In genomic region chr17:47814496-47814895, GRCm38 (mm10) we compare ENCODE assay signal across 10 mouse cellular contexts. TPM values are rescaled to one million over a fixed set of nuclear protein-coding genes. Genes with fewer than 3 reads are reported as not detected.
DNase-seq lines count a peak whose midpoint lies in the region; ATAC-seq and TF ChIP-seq lines count a peak whose summit lies in the region.
"Had no signal": no experiment of that assay in that cellular context is flagged by ENCODE, and none has a peak within 500 bp of the region (broad histone marks: within the 10 kb centered on the region; RNA-seq: fewer than 3 reads in every experiment).

No protein-coding gene starts in this region.

- H3K27me3 ChIP-seq in kidney, embryonic 16.5 days (ENCODE audit: insufficient read depth, low read length) = peaks cover 22% of the 10 kb centered on the region
- H3K27me3 ChIP-seq in kidney, adult 2 months (replicated peaks; ENCODE audit: control insufficient read depth, insufficient read depth, low read length) = no peaks in the 10 kb centered on the region
- no peaks in the 10 kb centered on the region for H3K27me3 ChIP-seq in embryonic facial prominence, embryonic 10.5 days (replicated peaks; ENCODE audit: low read depth, poor library complexity, severe bottlenecking)
- H3K27me3 ChIP-seq in limb, embryonic 10.5 days (ENCODE audit: low read depth, poor library complexity, severe bottlenecking) = peaks cover 31% of the 10 kb centered on the region; the same call in 1 of the 2 replicates

- no peak overlapping the region for H3K4me2 ChIP-seq in kidney, embryonic 16.5 days (replicated peaks; ENCODE audit: low read depth, low read length)

- no peak overlapping the region for H3K4me3 ChIP-seq in kidney, embryonic 16.5 days (ENCODE audit: low read length)
- no peak overlapping the region for H3K4me3 ChIP-seq in kidney, adult 2 months (ENCODE audit: insufficient read depth, low read depth, low read length)
- 0 out of 2 replicates have a peak overlapping the region, but pooled peaks have one; percentile 2 for H3K4me3 ChIP-seq in embryonic facial prominence, embryonic 10.5 days
- no peak overlapping the region for H3K4me3 ChIP-seq in limb, embryonic 10.5 days

- H3K9me3 ChIP-seq in kidney, embryonic 16.5 days (ENCODE audit: low read length) = no peaks in the 10 kb centered on the region
- no peaks in the 10 kb centered on the region for H3K9me3 ChIP-seq in embryonic facial prominence, embryonic 10.5 days
- H3K9me3 ChIP-seq in limb, embryonic 10.5 days (replicated peaks) = no peaks in the 10 kb centered on the region

- DNase-seq in kidney, adult 2 months = no peak
- DNase-seq in embryo, embryonic 10 days (ENCODE audit: low spot score) = peak; percentile 74
- peak; percentile 67 for DNase-seq in embryonic facial prominence, embryonic 10.5 days (ENCODE audit: low spot score)
- DNase-seq in limb, embryonic 10.5 days (ENCODE audit: low spot score) = peak; percentile 58
- no peak for DNase-seq in layer of hippocampus, adult 8-10 months (ENCODE audit: low spot score in 2 of 2)
- no peak for DNase-seq in kidney, postnatal 36 days
- DNase-seq: cerebellum, adult 9-11 months; kidney, postnatal 4 days; liver, postnatal 0 days had no signal

- peak overlapping the region; percentile 62 for H3K27ac ChIP-seq in kidney, embryonic 16.5 days (ENCODE audit: low read length)
- H3K27ac ChIP-seq in kidney, adult 2 months (ENCODE audit: insufficient read depth, low read depth, low read length) = no peak overlapping the region
- H3K27ac ChIP-seq in embryonic facial prominence, embryonic 10.5 days (replicated peaks) = peak overlapping the region; percentile 80
- peak overlapping the region; percentile 74 for H3K27ac ChIP-seq in limb, embryonic 10.5 days

- H3K4me1 ChIP-seq in kidney, embryonic 16.5 days (ENCODE audit: insufficient read depth, low read length) = peaks cover 43% of the 10 kb centered on the region
- no peaks in the 10 kb centered on the region for H3K4me1 ChIP-seq in kidney, adult 2 months (ENCODE audit: control insufficient read depth, insufficient read depth, low read length)
- peaks cover 62% of the 10 kb centered on the region for H3K4me1 ChIP-seq in embryonic facial prominence, embryonic 10.5 days
- H3K4me1 ChIP-seq in limb, embryonic 10.5 days = peaks cover 56% of the 10 kb centered on the region

- no peak for TF ChIP-seq POLR2A in kidney, adult 2 months (IDR thresholded peaks at IDR 0.05; ENCODE audit: low read depth, low read length)

- H3K36me3 ChIP-seq in kidney, embryonic 16.5 days (ENCODE audit: insufficient read depth, low read length) = peaks cover 16% of the 10 kb centered on the region
- H3K36me3 ChIP-seq in kidney, adult 2 months (ENCODE audit: control insufficient read depth, insufficient read depth, low read length) = no peaks in the 10 kb centered on the region
- peaks cover 54% of the 10 kb centered on the region for H3K36me3 ChIP-seq in embryonic facial prominence, embryonic 10.5 days (replicated peaks)
- peaks cover 42% of the 10 kb centered on the region for H3K36me3 ChIP-seq in limb, embryonic 10.5 days

- 32% methylated on average over 6 of the region's 6 CpGs for WGBS in kidney, embryonic 16.5 days
- 47% methylated on average over 6 of the region's 6 CpGs for WGBS in kidney, adult 2 months
- WGBS in embryonic facial prominence, embryonic 10.5 days = 14% methylated on average over 6 of the region's 6 CpGs
- 4% methylated on average over 6 of the region's 6 CpGs for WGBS in limb, embryonic 10.5 days

- ATAC-seq in kidney, embryonic 16.5 days (ENCODE audit: low FRiP score, low TSS enrichment) = no peak

- no peak overlapping the region for H3K9ac ChIP-seq in kidney, embryonic 16.5 days (replicated peaks; ENCODE audit: low read length)
- H3K9ac ChIP-seq: liver, postnatal 0 days had no signal

- TF ChIP-seq CTCF in kidney, adult 2 months (conservative IDR thresholded peaks at IDR 0.05; ENCODE audit: insufficient read depth, insufficient read length, low read depth, low read length) = no peak

RNA-seq across cellular contexts. Expression of gene Mdfi, which starts 20.0 kb away (rescaled TPM):
- 13.9 and 14.0 TPM in 2 replicates for polyA plus RNA-seq in kidney, embryonic 16.5 days (2015; fragmentation: Nextera tagmentation; extraction: Ambion mirVana)
- polyA plus RNA-seq in kidney, adult 2 months (2012; rRNA removed) = 4.9 and 6.6 TPM in 2 replicates
- polyA plus RNA-seq in embryonic facial prominence, embryonic 10.5 days (2016; fragmentation: Nextera tagmentation; extraction: Ambion mirVana) = 21.0 and 25.1 TPM in 2 replicates
- 18.9 and 21.6 TPM in 2 replicates for polyA plus RNA-seq in limb, embryonic 10.5 days (2016; fragmentation: Nextera tagmentation; extraction: Ambion mirVana)
- 1 to 10 TPM in 2 of 4 experiments, under 1 TPM in 2; 0.37 to 2.1 (median 0.91) TPM for total RNA-seq in layer of hippocampus, adult 8-10 months (2022)

Comparison
In these comparisons a context has a peak if more than half of its experiments do, and no peak if none do; other contexts are left out.
1. DNase-seq: peak in embryo, embryonic 10 days (single experiment), embryonic facial prominence, embryonic 10.5 days (single experiment) and limb, embryonic 10.5 days (single experiment); none in kidney, adult 2 months (single experiment), layer of hippocampus, adult 8-10 months (0 of 2) and kidney, postnatal 36 days (0 of 2).